Mouse (Mus musculus) liver, adult 2 months (tissue): ENCODE measurements around the gene Clip2.

ENCODE experiments used
- CTCF ChIP-seq: fragments of 200-500 bp; IDR thresholded peaks from 2 replicates; pipeline ENCODE4 v1.5.1; 2011; ENCODE audit warnings: low read depth, low read length, control low read depth
- POLR2A ChIP-seq: fragments of 200-500 bp; IDR thresholded peaks from 2 replicates; pipeline ENCODE4 v1.6.1; 2011; ENCODE audit warnings: low read length, control low read depth; ENCODE audit not compliant: insufficient read depth; ENCODE audit errors: extremely low read depth

- TF ChIP-seq CTCF (no peak), POLR2A (no peak)
Measured at GRCm38 (mm10) chr5:134507859-134508399, 44.3 kb downstream of the Clip2 start.
